Comparison of ENCODE assay signal across 8 mouse cellular contexts in the genomic region with DNA sequence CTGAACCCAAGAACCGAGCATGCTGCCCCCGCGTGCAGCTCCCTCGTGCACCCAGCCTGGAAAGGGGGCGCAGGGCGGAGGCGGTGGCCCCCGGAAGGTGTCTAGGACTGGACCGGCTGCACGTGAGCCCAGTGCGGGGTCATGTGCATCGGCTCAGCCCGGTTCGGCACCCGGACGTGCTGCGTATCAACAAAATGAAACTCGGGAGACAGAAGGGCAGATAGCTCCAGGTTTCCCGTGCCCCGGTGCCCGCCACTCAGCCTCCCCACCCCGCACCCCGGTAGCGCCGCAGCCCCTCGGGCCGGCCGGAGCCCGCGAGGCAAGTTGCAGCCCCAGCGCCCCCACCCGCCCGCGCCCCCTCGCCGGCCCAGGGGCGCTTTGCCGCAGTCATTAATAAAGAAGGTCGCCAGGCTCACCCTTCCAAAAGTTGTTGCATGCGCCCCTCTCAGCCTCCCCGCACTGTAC. TPM values are rescaled to one million over a fixed set of nuclear protein-coding genes. Genes with fewer than 3 reads are reported as not detected.
DNase-seq lines count a peak whose midpoint lies in the region; ATAC-seq lines count a peak whose summit lies in the region.

No protein-coding gene starts in this region.

- peak overlapping the region; percentile 96 for H3K27ac ChIP-seq in embryonic facial prominence, embryonic 13.5 days
- H3K27ac ChIP-seq in kidney, embryonic 14.5 days (ENCODE audit: low read depth, low read length) = peak overlapping the region; percentile 42; the same call in 1 of the 2 replicates
- H3K27ac ChIP-seq in limb, embryonic 13.5 days = peak overlapping the region; percentile 94
- no peak overlapping the region for H3K27ac ChIP-seq in midbrain, embryonic 11.5 days (ENCODE audit: low read depth, low read length)

- peaks cover 40% of the 10 kb centered on the region for H3K4me1 ChIP-seq in embryonic facial prominence, embryonic 13.5 days
- peaks cover 18% of the 10 kb centered on the region; the same call in 1 of the 2 replicates for H3K4me1 ChIP-seq in kidney, embryonic 14.5 days (ENCODE audit: control insufficient read depth, insufficient read depth, low read length)
- peaks cover 43% of the 10 kb centered on the region for H3K4me1 ChIP-seq in limb, embryonic 13.5 days
- H3K4me1 ChIP-seq in midbrain, embryonic 11.5 days (ENCODE audit: control insufficient read depth, insufficient read depth, low read length) = peaks cover 19% of the 10 kb centered on the region

- H3K4me2 ChIP-seq in embryonic facial prominence, embryonic 13.5 days = peak overlapping the region; percentile 89
- H3K4me2 ChIP-seq in kidney, embryonic 14.5 days (replicated peaks; ENCODE audit: low read depth, low read length) = peak overlapping the region; percentile 100
- peak overlapping the region; percentile 95 for H3K4me2 ChIP-seq in limb, embryonic 13.5 days (replicated peaks)
- peak overlapping the region; percentile 100 for H3K4me2 ChIP-seq in midbrain, embryonic 11.5 days

- under 1% methylated on average over 37 of the region's 41 CpGs for WGBS in embryonic facial prominence, embryonic 13.5 days
- under 1% methylated on average over 40 of the region's 41 CpGs for WGBS in kidney, embryonic 14.5 days
- WGBS in limb, embryonic 13.5 days = under 1% methylated on average over 40 of the region's 41 CpGs
- WGBS in midbrain, embryonic 11.5 days = under 1% methylated on average over 27 of the region's 41 CpGs

- no peak for ATAC-seq in embryonic facial prominence, embryonic 13.5 days (ENCODE audit: insufficient number of reproducible peaks, insufficient read depth, low FRiP score, low TSS enrichment, low read depth)
- ATAC-seq in kidney, embryonic 14.5 days (ENCODE audit: low FRiP score, low TSS enrichment) = 0 out of 2 replicates have a peak, but pooled peaks have one; percentile 10
- ATAC-seq in limb, embryonic 13.5 days (ENCODE audit: low FRiP score, low read depth) = no peak
- ATAC-seq in midbrain, embryonic 11.5 days (ENCODE audit: low FRiP score) = no peak
- no peak for ATAC-seq in inflammation-experienced regulatory T-cells, adult 6 months

- H3K9me3 ChIP-seq in embryonic facial prominence, embryonic 13.5 days = no peaks in the 10 kb centered on the region
- H3K9me3 ChIP-seq in kidney, embryonic 14.5 days (ENCODE audit: control insufficient read depth, low read length) = no peaks in the 10 kb centered on the region
- no peaks in the 10 kb centered on the region for H3K9me3 ChIP-seq in limb, embryonic 13.5 days
- H3K9me3 ChIP-seq in midbrain, embryonic 11.5 days (ENCODE audit: control insufficient read depth, low read length) = no peaks in the 10 kb centered on the region

- peak overlapping the region; percentile 89 for H3K9ac ChIP-seq in embryonic facial prominence, embryonic 13.5 days
- H3K9ac ChIP-seq in kidney, embryonic 14.5 days (ENCODE audit: low read depth, low read length) = peak overlapping the region; percentile 65
- H3K9ac ChIP-seq in limb, embryonic 13.5 days = peak overlapping the region; percentile 85
- peak overlapping the region; percentile 73 for H3K9ac ChIP-seq in midbrain, embryonic 11.5 days (ENCODE audit: low read length)

- peak; percentile 73 for DNase-seq in adrenal gland, postnatal 10 days
- DNase-seq in heart, adult 9 months (ENCODE audit: low spot score in 2 of 2) = peak; percentile 64 to 72
- DNase-seq in midbrain, embryonic 11.5 days (ENCODE audit: low spot score, missing footprints) = peak; percentile 92
- DNase-seq in spleen, adult 12 weeks (ENCODE audit: low spot score) = peak; percentile 57

- peak overlapping the region; percentile 80 for H3K4me3 ChIP-seq in embryonic facial prominence, embryonic 13.5 days
- peak overlapping the region; percentile 70 for H3K4me3 ChIP-seq in kidney, embryonic 14.5 days (ENCODE audit: low read length)
- H3K4me3 ChIP-seq in limb, embryonic 13.5 days = peak overlapping the region; percentile 81
- H3K4me3 ChIP-seq in midbrain, embryonic 11.5 days (ENCODE audit: low read depth, low read length) = peak overlapping the region; percentile 58

- no peaks in the 10 kb centered on the region for H3K36me3 ChIP-seq in embryonic facial prominence, embryonic 13.5 days
- H3K36me3 ChIP-seq in kidney, embryonic 14.5 days (ENCODE audit: control insufficient read depth, insufficient read depth, low read length) = no peaks in the 10 kb centered on the region
- H3K36me3 ChIP-seq in limb, embryonic 13.5 days = no peaks in the 10 kb centered on the region
- H3K36me3 ChIP-seq in midbrain, embryonic 11.5 days (ENCODE audit: control insufficient read depth, insufficient read depth, low read length) = no peaks in the 10 kb centered on the region

- 0 out of 2 replicates have a peak, but pooled peaks cover 6% of the 10 kb centered on the region for H3K27me3 ChIP-seq in embryonic facial prominence, embryonic 13.5 days
- peaks cover 29% of the 10 kb centered on the region for H3K27me3 ChIP-seq in kidney, embryonic 14.5 days (ENCODE audit: control insufficient read depth, insufficient read depth, low read length)
- H3K27me3 ChIP-seq in limb, embryonic 13.5 days = peaks cover 26% of the 10 kb centered on the region
- H3K27me3 ChIP-seq in midbrain, embryonic 11.5 days (ENCODE audit: control insufficient read depth, insufficient read depth, low read length) = peaks cover 23% of the 10 kb centered on the region

RNA-seq across cellular contexts. Expression of gene Jade2, which starts 0.8 kb away (rescaled TPM):
- total RNA-seq in adrenal gland, postnatal 10 days (2021) = 10 to 100 TPM; 10.7 to 11.4 TPM
- polyA plus RNA-seq in embryonic facial prominence, embryonic 13.5 days (2015; fragmentation: Nextera tagmentation; extraction: Ambion mirVana) = 2.7 and 3.1 TPM in 2 replicates
- 0.37 and 0.38 TPM in 2 replicates for polyA plus RNA-seq in kidney, embryonic 14.5 days (2014; fragmentation: Nextera tagmentation; extraction: Ambion mirVana)
- polyA plus RNA-seq in limb, embryonic 13.5 days (2015; fragmentation: Nextera tagmentation; extraction: Ambion mirVana) = 1.7 and 2.2 TPM in 2 replicates
- 0.20 and 0.22 TPM in 2 replicates for polyA plus RNA-seq in midbrain, embryonic 11.5 days (2014; fragmentation: Nextera tagmentation; extraction: Ambion mirVana)
- polyA plus RNA-seq in inflammation-experienced regulatory T-cells, adult 6 months (2017; shearing (Covaris generic)) = 10 to 100 TPM; 14.1 to 21.5 (median 20.1) TPM
